Mouse (Mus musculus): ENCODE results near the gene Jsrp1.

DNA sequence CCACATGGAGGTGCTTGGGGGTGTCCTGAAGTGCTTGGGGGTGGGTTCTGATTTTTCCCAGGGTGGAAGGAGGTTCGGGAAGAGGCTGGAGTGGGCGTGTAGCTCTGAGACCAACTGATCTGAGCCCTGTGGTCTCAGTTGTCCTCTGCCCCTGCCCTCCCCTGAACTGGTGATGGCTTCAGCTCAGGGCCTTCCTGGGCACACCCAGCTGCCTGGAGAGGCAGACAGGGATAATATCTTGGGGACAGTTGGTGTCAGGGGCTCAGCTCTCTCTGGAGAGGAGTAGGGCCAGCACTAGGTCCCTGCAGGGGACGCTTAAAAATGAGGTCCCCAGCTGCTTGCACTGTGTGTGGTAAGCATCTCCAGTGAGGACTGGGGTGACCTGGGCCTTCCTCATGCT, 44.5 kb upstream of the Jsrp1 start:
- TF ChIP-seq CTCF (IDR thresholded peaks at IDR 0.05; ENCODE audit: low read depth, low read length) (no peak), TAL1 (conservative IDR thresholded peaks at IDR 0.05; ENCODE audit: low read depth, low read length) (no peak), POLR2AphosphoS5 (IDR thresholded peaks at IDR 0.05; ENCODE audit: insufficient replicate concordance, low read depth, low read length) (no peak), GATA2 (IDR thresholded peaks at IDR 0.05; ENCODE audit: borderline replicate concordance, low read depth, low read length) (no peak), GATA1 (IDR thresholded peaks at IDR 0.05; ENCODE audit: borderline replicate concordance, low read length) (no peak)

Measured in G1E (cell line).